Mouse (Mus musculus): ENCODE data around the gene Tspan7.

GRCm38 (mm10) chrX:10535450-10535849 is 50.5 kb downstream of the Tspan7 start:
- no peak for TF ChIP-seq POLR2A (IDR thresholded peaks at IDR 0.05; ENCODE audit: insufficient read depth, low read depth, low read length)
- no peak for TF ChIP-seq CTCF (IDR thresholded peaks at IDR 0.05; ENCODE audit: insufficient read depth, low read depth, low read length)

Data from olfactory bulb, adult 2 months (tissue).